Mouse (Mus musculus) naive thymus-derived CD4-positive, alpha-beta T cell, adult 2 months (primary cell): ENCODE data around the gene Nudt15.
"Not testable (repeated sequence)": the region's sequence is repeated elsewhere in the genome, so short reads cannot be mapped to it uniquely, and the experiment has no call there.

ENCODE experiments used
- DNase-seq: peaks from one replicate; pipeline ENCODE4 v3.0.0-alpha.2; 2011; ENCODE audit warnings: low read depth

Gene Nudt15

DNA sequence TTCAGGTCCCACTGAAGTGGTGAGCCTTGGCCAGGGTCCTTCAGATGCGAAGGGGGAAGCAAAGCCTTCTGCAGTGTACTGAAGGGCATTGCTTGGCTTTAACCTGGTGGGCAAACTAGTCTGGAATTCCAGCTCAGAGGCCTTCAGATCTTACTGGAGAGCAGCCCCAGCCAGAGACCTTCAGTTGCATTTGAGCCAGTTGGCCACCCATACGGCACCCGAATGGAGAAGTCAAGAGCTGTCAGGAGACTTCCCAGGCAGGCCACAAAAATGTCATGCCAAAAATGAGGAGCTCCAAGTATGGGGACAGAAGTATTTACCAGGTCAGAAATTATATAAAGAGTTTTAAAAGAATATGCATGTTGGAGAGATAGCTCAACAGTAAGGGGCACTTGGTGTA, at the start of gene Nudt15:
TSS of gene Nudt15 (minus strand) at position 192 of the 400 bp plus-strand sequence.
- DNase-seq = no peak

DNA sequence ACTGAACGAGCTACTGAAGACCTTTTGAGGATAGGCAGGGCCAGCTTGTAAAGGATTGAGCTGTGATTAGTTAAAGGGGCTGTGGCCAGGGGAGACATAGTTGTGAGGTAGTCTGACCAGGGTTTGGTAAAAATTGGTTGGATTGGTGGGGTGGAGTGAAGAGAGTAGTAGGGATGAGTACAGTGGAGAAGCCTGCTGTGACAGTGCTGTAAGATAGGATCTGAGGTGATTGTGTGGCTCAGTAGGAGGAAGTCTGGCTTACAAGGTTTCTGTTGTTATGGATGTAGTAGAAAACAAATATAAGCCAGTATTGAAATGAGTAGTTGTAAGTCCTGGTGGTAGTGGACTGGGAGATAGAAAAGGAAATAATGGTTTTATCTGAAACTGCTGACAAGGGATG, 44.1 kb upstream of the Nudt15 start:
- no peak for DNase-seq

DNA sequence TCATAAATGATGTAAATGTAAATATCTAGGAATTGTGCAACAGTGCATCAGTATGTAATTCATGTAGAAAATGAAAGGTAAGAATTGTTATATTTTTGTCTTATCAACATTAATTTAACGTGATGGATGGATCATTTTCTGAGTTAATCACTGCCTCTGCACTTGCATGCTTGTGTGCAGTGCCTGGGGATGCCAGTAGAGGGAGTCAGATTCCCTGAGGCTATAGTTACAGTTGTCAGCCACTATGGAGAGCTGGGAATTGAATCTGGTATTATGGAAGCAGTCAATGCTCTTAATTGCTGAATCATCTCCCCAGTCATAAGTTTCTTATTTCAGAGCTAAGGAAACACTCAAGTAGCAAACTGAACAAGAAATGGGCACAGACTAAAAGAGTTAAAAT, 40.0 kb upstream of the Nudt15 start:
- peak; percentile 12 for DNase-seq

DNA sequence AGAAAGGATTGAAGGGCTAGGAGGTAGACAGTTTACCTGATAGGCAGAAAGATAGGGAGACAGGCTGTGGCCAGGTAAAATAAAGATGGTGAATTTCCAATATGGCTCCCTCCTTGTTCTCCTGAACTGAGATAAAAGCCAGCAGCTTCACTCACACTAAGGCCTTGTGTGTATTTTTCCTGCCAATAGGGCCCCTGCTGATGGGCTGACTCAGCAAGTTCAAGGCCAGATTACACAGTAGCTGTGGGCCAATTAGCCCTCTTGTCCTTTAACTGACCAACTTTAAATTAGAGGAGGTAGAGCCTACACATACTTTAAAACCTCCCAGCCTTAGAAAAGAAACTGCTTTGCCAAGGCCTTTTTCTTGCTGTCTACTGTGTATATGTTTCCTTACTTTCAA, 28.3 kb upstream of the Nudt15 start:
- DNase-seq = no peak

DNA sequence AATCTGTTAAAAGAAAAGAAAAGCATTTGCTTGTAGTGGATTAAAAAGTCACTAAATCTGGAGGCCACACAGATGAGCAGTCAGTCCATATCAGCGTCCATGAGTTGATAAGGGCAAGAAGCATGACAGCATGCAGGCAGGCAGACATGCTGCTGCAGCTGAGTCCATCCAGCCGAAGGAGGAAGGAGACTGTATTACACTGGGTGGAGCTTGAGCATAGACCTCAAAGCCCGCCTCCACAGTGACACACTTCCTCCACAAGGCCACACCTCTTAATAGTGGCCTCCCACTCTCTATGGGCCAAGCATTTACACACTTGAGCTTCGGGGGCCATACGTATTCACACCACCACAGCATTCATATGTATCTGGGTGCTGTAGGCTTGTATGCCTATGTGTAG, 26.0 kb upstream of the Nudt15 start:
- no peak for DNase-seq

DNA sequence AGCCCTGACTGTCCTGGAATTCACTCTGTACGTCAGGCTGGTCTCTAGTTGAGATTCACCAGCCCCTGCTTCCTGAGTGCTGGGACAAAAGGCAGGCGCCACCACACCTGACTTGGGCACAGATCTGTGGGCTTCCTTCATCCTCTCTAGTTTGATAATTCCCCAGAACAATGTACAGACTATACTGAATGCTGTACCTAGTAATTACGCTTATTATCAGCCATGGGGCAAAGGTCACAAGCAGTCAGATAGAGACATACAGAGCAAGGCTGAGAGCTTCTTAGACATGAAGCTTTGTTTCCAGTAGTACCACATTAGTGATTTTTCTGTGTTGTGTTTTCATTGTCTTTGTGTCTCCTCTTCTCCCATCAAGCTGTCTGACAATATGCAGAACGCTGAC, 23.1 kb upstream of the Nudt15 start:
- no peak for DNase-seq

DNA sequence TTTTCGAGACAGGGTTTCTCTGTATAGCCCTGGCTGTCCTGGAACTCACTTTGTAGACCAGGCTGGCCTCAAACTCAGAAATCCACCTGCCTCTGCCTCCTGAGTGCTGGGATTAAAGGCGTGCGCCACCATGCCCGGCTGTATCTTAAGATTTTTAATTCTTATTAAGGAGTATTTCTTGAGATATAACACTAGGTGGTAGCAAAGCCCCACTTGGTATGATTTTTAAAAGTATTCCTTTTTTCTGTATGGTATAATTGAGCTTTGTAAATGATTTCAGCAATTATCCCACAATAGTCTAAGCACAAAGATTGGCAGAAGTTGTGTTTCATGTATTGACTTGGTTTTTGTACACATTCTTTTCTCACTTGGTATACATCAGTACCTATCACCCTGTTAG, 21.8 kb upstream of the Nudt15 start:
- not testable (repeated sequence) for DNase-seq

DNA sequence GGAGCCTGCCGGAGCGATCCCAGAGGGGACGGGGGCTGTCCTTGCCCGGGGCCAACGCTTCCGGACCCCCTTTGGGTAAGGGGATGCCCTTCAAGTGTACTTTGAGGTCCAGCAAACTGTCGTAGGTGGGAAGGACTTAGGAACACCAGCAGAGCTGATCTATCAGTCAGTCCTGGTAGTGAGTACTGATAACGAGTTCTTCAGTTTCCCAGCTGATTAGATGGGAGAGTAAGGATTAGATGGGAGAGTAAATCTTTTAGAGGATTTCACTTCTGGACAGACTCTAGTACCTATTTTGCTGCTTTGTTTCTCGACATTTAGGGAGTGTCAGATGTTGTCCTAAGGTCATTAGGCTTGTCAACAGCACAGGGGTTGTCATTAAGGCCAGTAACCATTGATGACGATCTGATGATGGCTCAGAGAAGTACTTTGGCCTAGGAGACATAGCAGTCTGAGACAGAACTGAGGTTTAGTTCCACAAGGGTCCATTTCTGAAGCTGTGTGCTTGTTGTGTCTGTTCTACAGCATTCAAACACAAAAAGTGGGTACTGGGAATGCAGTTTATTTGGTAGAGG, 5.2 kb upstream of the Nudt15 start:
- no peak for DNase-seq

DNA sequence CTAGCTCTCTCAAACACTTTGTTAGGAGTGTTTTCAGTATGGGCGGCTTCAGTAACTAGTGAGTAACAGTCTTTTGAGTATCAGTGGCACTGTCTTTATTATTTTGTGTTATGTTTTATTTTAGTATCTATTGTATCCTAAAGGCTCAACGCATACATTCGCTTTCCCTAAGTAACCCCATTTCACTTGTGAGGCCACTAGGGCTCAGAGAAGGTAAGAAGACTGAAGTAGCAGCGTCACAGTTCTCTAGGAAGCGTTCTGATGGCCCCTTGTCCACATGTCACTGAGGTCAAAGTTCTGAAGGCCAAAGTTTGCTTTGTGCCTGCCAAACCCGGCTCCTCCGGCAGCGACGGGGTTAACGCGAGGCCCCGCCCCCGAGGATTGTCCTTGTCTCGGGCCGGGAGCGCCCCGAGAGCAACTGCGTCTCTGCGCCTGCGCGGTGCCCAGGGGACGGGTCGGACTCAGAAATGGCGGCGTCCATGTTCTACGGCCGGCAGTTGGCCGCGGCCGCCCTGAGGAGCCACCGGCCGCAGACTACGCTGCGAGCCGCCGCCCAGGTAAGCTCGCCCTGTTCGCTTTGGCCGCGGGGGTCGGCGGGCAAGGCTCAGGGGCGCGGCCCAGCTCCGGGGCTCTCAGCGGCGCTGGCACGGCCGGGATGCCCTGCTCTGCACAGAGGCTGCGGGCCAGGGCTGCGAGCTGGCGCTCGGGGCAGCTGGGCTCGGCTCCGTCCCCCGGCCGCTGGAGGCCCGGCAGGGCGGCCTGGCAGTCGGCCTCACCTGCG, 4.5 kb upstream of the Nudt15 start:
- peak; percentile 93 for DNase-seq

DNA sequence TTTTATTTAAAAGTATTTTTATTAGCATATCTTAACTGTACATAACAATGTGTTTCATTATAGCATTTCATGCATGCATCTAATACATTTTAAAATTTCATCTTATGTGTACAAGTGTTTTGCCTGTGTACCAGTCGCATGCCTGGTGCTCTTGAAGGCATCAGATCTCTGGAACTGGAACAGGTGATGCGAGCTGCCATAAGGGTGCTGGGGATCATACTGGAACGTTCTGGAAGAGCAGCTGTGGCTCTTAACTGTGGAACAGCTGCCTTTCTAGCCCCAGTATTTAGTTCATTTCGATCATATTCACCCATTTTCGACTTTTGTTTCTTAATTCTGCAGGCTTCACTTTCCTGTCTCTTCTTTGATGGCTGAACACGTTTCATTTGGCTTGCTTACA, 3.1 kb upstream of the Nudt15 start:
- DNase-seq = no peak

DNA sequence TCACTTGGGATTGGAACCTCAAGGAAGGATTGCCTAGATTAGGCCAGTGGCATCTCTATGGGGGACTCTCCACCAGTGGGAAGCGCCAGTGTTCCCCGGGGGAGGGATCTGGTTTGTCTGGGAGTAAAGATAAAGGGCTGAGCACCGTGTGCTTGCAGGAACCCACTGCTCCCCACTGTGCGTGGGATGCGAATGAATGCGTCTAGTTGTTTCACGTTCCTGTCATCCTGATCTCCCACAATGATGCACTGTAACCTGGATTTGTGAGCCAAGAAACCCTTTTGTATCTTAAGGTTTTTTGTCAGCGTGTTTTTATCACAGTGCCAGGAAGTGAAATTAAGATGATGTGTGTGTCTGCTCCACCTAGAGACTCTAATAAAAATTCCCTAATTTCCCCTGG, 2.7 kb upstream of the Nudt15 start:
- DNase-seq = no peak

DNA sequence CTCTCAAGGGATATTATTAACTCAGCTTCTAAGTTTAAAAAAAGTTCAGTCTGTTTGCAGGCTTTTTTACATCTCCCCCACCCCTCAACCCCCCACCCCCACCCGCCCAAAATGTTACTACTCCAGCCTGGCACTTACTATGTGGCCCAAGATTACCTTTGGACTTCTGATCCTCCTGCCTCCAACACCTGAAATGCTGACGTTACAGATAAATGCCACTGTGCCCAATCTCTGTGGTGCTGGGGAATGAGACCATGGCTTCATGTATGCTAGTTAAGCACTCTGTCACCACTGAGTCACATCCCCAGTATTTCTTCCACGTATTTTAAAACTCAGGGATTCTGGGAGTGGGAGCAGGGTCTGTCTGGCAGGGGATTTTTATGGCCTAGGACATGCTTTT, 2.2 kb upstream of the Nudt15 start:
- DNase-seq = no peak

DNA sequence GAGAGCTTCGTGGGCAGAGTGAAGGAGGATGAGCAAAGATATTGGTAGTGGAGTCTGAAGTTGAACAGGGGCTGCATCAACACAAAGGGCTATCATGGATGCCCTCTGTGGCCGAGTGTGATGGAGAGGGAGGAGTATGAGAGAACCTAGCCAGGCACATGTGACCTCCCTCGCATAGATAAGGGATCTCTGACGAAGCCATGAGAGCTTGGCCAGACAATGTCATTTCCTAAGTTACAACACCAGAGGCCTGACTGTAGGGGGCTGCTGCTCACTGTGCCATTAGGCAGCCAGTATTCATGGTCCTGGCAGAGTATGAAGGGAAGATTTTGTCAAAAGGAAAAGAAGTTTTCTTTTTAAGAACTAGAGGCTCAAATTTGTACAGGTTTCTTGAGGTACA, 1.0 kb downstream of the Nudt15 start:
- no peak for DNase-seq

DNA sequence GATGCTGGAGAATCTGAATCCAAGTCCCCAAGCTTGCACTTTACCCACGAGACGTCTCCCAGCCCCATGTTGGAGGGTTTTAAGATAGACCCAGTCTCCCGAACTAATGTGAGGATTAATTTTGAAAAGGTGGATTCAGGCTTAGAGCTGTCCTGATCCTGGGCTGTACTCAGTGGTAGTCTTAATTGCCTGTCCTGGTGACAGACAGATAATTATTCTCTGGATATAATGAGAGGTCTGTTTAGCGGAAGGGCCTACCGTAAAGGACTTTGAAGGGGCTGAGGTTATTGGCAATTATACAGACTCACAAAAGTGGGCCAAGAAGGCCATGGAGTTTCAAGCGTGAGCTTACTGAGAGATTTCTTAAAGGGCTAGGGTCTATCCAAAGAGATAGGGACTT, 4.3 kb downstream of the Nudt15 start:
- no peak for DNase-seq

DNA sequence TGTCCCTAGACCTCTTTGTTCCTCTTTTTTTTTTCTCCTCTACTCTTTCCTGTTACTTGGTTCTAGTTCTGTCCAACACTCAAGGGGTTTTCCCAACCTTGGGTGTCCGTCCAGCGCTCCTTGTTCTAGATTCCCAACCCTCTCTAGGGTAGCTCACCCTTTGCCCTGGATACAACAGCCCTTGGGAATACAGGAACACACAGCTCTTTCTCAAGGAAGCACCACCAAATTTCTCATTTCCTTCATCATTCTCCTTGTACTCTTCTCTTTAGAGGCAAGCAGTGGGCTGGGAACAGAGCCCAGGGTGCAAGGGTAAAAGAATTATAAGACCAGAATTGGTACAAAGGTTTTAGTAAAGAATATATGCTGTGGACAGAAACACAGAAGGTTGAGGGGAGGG, 12.4 kb downstream of the Nudt15 start:
- DNase-seq = no peak

DNA sequence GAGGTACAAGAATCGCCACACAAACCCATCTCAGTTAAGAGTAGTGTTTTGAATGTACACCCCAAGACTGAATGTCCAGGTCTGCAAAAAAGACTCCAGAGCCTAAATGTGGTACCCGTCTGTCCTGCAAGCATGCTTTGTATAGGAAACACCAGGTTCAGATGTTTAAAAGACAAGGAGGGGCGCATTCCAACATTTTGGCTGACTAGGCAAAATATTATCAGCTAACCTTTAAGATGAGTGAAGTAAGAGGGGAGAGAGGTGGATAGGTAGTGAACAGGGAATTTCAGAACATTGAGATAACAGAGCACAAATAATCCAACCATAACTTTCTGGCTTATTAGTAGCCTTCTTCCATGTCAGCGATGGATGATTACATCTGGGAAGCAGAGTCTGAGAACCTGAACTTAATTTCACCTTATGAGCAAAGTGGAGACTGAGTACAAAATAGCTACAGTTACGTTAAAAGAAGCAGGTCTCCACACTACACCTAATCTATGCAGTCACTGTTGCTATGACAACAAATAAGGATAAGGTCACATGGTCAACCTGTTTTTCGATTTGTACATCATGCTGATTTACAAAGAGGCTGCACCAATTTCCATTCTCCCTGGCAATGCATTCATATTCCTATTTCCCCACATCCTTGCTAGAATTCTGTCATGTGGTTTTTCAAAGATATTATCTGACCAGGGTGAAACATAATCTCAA, 14.1 kb downstream of the Nudt15 start:
- no peak for DNase-seq

DNA sequence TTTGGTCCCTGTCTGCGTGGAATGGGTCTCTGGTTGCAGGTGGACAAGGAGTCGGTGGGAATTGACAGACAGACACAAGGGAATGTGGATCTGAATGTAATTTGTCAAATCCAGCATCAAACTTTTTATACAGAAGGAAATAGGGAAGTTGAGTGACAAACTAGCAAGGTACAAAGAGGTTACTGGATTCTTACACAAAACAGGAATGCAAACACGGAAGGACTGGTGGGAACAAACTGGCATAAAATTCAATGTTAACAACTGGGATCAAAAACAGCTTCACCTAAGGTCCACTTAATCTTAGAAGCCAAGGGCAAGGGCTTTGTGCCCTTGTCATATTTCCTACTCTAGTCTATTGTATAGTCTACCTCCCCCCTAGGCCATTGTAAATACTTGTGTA, 19.4 kb downstream of the Nudt15 start:
- DNase-seq = not testable (repeated sequence)

DNA sequence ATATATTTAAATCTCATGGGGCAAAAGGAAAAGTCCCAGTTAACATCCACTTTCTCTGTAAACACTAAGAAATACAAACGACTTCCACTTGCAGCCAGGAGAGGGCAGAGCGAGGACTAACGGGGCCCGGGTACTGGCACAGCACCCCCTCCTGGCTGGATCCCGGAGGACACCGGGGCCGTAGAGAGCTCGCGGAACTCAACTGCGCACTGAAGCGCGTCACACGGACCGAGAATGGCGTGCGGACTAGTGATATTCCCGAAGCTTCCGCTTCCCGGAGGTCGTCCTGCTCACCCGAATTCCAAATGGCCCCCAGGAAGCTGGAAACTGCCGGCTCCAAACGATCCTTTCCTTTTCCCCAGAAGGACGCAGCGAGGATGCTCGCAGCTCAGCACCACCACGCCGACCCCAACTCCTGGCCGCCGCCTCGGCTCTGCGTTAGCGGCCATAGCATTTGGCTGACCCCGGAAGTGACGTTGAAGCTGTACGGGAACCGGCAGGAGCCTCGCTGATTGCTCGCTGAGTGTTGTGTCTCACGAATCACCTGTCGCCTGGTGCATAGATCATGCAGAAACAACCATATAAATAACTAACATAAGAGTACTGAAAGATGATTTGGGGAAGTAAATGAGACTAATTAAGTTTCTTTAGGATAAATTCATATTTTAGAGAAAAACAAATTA, 23.1 kb downstream of the Nudt15 start, which contains the start of gene Sucla2:
TSS of gene Sucla2 (plus strand) at position 554 of the 683 bp plus-strand sequence.
- peak; percentile 98 for DNase-seq

DNA sequence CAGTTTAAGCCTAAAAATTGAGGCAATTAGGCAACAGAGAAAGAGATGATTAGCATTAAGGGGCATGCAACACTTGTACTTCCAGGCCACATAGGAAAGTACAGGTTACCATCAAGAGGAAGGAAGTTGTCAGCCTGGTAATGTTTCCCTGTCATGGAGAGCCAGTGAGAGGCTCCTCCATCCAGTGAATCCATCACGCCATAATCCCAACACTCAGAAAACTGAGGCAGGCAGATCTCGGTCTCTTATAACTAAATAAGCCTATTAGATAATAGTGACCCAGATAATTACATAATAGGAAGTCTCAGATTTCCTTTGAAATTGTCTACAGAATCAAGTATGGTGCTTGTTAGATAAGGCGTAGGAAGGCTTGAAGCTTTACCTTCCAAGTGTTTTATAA, 23.9 kb downstream of the Nudt15 start:
- peak; percentile 16 for DNase-seq

DNA sequence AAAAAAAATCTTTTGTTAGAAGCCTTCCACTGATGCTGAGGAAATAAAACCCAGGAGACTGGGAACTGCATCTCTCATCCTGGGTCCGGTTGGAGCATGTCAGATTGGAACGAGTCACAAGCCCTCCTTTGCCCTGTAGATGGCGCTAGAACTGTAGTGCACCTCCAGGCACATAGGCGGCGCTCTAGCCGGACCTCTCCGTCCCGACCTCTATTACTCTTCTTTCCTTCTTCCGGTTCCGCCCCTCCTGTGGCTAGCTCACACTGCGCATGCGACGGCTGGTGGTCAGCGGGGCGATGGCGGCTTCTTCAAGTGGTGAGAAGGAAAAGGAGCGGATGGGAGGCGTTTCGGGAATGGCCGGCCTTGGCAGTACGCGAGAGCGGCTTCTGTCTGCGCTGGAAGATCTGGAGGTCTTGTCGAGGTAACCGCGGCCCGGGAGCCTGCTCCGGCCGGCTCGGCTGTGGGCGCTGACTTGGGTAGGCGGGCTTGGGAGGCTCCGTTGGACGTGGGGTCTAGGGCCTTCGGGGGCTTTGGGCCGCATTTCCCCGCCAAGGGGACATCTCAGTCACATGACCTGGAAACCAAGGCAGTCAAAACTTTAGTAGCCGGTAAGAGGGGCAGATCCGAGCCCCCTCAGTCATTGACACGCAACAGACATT, 38.1 kb downstream of the Nudt15 start, which contains the start of gene Med4:
TSS of gene Med4 (plus strand) at position 261 of the 659 bp plus-strand sequence.
- DNase-seq = peak; percentile 96

DNA sequence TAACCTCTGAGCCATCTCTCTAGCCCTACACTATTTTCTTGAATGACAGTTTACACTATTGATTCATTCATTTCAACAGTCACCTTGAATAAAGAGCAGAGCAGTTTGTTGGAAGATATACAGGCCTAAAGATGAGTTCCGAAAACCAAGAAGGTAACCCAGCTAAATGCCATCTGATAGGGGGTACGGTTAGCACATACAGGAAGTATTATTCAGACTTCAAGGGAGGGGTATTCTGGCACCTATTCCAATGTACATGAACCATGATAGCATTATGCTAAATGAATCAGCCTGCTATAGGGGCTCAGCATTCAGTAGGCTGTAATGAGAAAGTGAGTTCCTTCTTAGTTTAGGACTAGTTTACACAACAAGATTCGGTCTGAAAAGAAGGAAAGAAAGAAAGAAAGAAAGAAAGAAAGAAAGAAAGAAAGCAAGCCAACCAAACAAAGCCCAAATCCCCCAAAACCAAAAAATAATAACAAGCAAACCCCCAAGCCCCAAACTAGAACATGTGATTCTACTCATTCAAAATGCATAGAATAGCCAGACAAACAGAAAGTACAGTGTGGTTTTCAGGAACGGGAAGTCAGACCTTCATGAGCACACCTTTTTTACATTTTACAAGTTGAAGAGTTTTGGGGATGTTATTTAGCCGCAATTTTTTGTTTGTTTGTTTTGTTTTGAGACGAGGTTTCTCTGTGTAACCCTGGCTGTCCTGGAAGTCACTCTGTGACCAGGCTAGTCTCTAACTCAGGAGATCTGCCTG, 39.2 kb downstream of the Nudt15 start:
- DNase-seq = peak; percentile 23
